Mouse (Mus musculus) myocyte (in vitro differentiated cells): ENCODE measurements at regions not wholly inside any gene's neighbourhood (a gene's known extent, or its start where the extent isn't known, plus 50 kb on each side); places are given as distances from the start of the nearest gene placed in this dataset.

Source experiments
- CEBPB ChIP-seq: IDR thresholded peaks from 2 replicates; pipeline ENCODE4 v1.6.1; 2011; ENCODE audit warnings: mild to moderate bottlenecking, moderate library complexity; ENCODE audit not compliant: poor library complexity, insufficient read depth, severe bottlenecking
- MYOD1 ChIP-seq, 3 experiments: IDR thresholded peaks; one replicate each; pipeline ENCODE4 v1.6.1; 2011; ENCODE audit warnings: control low read depth in 2 of 3, low read depth in 2 of 3, mild to moderate bottlenecking in 2 of 3, moderate library complexity in 1 of 3; ENCODE audit not compliant: insufficient read length in 2 of 3, control insufficient read depth in 1 of 3
- POLR2A ChIP-seq: IDR thresholded peaks from one replicate; pipeline ENCODE4 v1.6.1; 2011; ENCODE audit warnings: low read depth, mild to moderate bottlenecking, control low read depth, moderate library complexity; ENCODE audit not compliant: insufficient read length
- POLR2AphosphoS2 ChIP-seq: IDR thresholded peaks from one replicate; pipeline ENCODE4 v1.6.1; 2011; ENCODE audit warnings: low read depth, control low read depth; ENCODE audit not compliant: insufficient read length
- TCF12 ChIP-seq: IDR thresholded peaks from one replicate; pipeline ENCODE4 v1.6.1; 2011; ENCODE audit warnings: mild to moderate bottlenecking, control low read depth; ENCODE audit not compliant: poor library complexity, insufficient read depth, severe bottlenecking
- TCF3 ChIP-seq: IDR thresholded peaks from one replicate; pipeline ENCODE4 v1.6.1; 2011; ENCODE audit warnings: low read depth, control low read depth; ENCODE audit not compliant: insufficient read length
- USF1 ChIP-seq: IDR thresholded peaks from one replicate; pipeline ENCODE4 v1.6.1; 2011; ENCODE audit warnings: low read depth, mild to moderate bottlenecking, control low read depth, moderate library complexity

- TF ChIP-seq POLR2A: no peak
- no peak for TF ChIP-seq TCF12
- no peak for TF ChIP-seq TCF3
- TF ChIP-seq MYOD1 (IDR thresholded peaks at IDR 0.05; ENCODE audit: control insufficient read depth in 1 of 3, insufficient read length in 2 of 3, low read depth in 2 of 3): no peak
- no peak for TF ChIP-seq POLR2AphosphoS2
- TF ChIP-seq CEBPB: no peak
- TF ChIP-seq USF1: no peak
Observed at GRCm38 (mm10) chr1:177382147-177382546, 60.0 kb upstream of the Zbtb18 start.
